Mouse (Mus musculus) embryo, embryonic 9.5 days (tissue): ENCODE data around the gene Nova2.

Experiments
- DNase-seq: peaks from one replicate; pipeline ENCODE4 v3.0.0-alpha.2; 2017; ENCODE audit errors: extremely low spot score

The Nova2 gene

DNA sequence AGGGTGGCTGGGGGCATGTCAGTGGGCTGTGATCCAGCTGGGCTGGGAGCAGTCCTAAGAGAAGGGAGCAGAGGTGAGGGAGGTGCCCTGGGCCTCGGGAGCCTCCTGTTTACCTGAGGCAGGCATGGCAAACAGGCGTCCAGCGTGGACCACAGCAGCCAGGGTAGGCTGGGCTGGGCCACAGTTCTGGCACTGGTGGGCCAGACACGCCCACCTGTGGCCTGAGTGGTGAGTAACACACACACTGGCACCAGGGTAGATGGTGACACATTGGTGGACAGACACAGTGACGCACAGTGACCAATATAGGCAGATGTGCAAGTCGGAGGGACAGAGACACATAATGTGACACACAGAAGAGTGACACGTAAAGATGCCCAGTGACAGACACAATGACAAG, 84.9 kb downstream of the Nova2 start:
- DNase-seq = no peak

GRCm38 (mm10) chr7:19012025-19012621, 86.4 kb downstream of the Nova2 start:
- DNase-seq = peak; percentile 55

DNA sequence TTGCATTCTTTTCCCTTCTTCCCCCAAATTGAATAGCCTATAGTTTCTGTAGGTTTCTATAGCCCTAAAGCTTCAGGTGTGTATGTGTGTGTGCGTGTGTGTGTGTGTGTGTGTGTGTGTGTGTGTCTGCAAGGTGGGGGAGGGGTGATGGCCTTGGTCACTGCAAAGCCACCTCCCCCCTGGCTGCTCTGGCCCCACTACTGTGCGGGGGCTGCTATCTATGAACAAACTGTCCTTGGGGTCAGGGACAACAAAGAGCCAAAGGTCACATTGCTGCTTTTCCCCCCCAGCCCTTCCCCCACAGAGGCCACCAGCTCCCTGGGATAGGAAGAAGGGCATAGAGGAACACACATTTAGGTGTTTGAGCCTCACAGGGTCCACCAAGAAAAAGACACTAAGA, 87.2 kb downstream of the Nova2 start:
- DNase-seq = no peak

DNA sequence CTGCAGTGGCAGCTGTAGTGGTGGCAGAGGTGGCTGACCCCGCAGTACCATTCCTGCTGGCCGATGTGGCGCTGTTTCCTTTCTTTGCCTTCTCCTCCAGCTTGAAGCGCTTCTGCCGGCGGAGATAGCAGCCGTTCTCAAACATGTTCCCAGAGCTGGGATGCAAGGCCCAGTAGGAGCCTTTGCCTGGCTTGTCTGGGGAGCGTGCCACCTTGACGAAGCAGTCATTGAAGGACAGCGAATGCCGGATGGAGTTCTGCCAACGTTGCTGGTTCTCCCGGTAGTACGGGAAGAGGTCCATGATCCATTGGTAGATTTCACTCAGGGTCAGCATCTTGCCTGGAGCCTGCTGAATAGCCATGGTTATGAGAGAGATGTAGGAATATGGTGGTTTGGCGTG, 88.8 kb downstream of the Nova2 start:
- no peak for DNase-seq
